16 mouse cellular contexts compared by ENCODE assay signal in the genomic region with DNA sequence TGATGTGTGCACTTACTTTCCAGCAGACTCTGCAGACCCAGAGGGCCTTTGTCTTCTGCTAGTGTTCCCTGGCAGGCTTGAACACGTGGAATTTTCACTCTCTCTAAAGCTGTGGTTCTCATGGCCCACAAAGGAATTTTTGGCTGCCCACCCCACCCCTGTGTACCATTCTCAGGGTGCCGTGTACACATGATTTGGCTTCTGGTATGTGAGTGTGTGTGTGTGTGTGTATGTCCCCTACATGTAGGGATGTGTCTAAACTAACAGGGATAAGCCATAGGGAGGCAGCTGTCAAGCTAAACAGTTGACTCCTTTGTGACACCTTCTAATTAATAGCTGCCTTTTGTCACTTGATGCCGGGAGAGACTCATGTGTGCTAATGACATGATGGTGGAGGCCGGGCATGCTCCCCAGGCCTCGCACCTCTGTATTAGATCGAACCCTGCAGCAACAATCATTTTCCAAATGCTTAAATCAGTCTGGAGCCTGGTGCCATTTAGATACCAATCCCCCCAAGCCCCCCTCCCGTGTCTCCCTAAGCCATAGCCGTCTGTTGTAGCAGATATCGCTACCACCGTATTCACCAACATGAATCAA. TPM values are rescaled to one million over a fixed set of nuclear protein-coding genes. Genes with fewer than 3 reads are reported as not detected.
DNase-seq lines count a peak whose midpoint lies in the region; ATAC-seq lines count a peak whose summit lies in the region.
"Had no signal": no experiment of that assay in that cellular context is flagged by ENCODE, and none has a peak within 500 bp of the region (broad histone marks: within the 10 kb centered on the region; RNA-seq: fewer than 3 reads in every experiment).

No protein-coding gene starts in this region.

- peaks cover 10% of the 10 kb centered on the region for H3K4me1 ChIP-seq in neural tube, embryonic 11.5 days (ENCODE audit: control insufficient read depth, insufficient read depth, low read length)
- H3K4me1 ChIP-seq in hindbrain, embryonic 10.5 days (replicated peaks): peaks cover 56% of the 10 kb centered on the region
- peaks cover 26% of the 10 kb centered on the region for H3K4me1 ChIP-seq in midbrain, embryonic 12.5 days
- H3K4me1 ChIP-seq: lung, embryonic 15.5 days had no signal

- no peak overlapping the region for H3K9ac ChIP-seq in neural tube, embryonic 11.5 days (ENCODE audit: low read length)
- H3K9ac ChIP-seq in midbrain, embryonic 12.5 days (replicated peaks): no peak overlapping the region
- H3K9ac ChIP-seq: lung, embryonic 15.5 days had no signal

- H3K4me3 ChIP-seq in neural tube, embryonic 11.5 days (ENCODE audit: low read depth, low read length): no peak overlapping the region
- no peak overlapping the region for H3K4me3 ChIP-seq in hindbrain, embryonic 10.5 days
- H3K4me3 ChIP-seq in midbrain, embryonic 12.5 days: no peak overlapping the region
- H3K4me3 ChIP-seq: lung, embryonic 15.5 days had no signal

- peak; percentile 27 for DNase-seq in neural tube, embryonic 11.5 days (ENCODE audit: low spot score)
- DNase-seq in neural tube, embryonic 10.5 days (ENCODE audit: extremely low spot score, low spot score): no peak
- DNase-seq in hindbrain, embryonic 10.5 days (ENCODE audit: low spot score): no peak
- no peak for DNase-seq in layer of hippocampus, postnatal 25 days (ENCODE audit: extremely low spot score in 1 of 2, low spot score in 1 of 2)
- no peak for DNase-seq in frontal cortex, postnatal 14 days (ENCODE audit: low spot score in 2 of 2)
- DNase-seq: B cell, adult 2 months; cerebellum, adult 18-20 months; heart, postnatal 10 days; kidney, postnatal 4 days; thymus, adult 2 months had no signal

- no peaks in the 10 kb centered on the region for H3K9me3 ChIP-seq in neural tube, embryonic 11.5 days (ENCODE audit: control insufficient read depth, low read length)
- no peaks in the 10 kb centered on the region for H3K9me3 ChIP-seq in hindbrain, embryonic 10.5 days
- no peaks in the 10 kb centered on the region for H3K9me3 ChIP-seq in midbrain, embryonic 12.5 days
- H3K9me3 ChIP-seq: lung, embryonic 15.5 days had no signal

- peak overlapping the region; percentile 39 for H3K27ac ChIP-seq in neural tube, embryonic 11.5 days (ENCODE audit: low read depth, low read length)
- peak overlapping the region; percentile 76 for H3K27ac ChIP-seq in hindbrain, embryonic 10.5 days
- peak overlapping the region; percentile 59 for H3K27ac ChIP-seq in midbrain, embryonic 12.5 days (replicated peaks)

- no peaks in the 10 kb centered on the region for H3K36me3 ChIP-seq in neural tube, embryonic 11.5 days (ENCODE audit: control insufficient read depth, insufficient read depth, low read length)
- no peaks in the 10 kb centered on the region for H3K36me3 ChIP-seq in hindbrain, embryonic 10.5 days
- no peaks in the 10 kb centered on the region for H3K36me3 ChIP-seq in midbrain, embryonic 12.5 days
- H3K36me3 ChIP-seq: lung, embryonic 15.5 days had no signal

- H3K27me3 ChIP-seq in neural tube, embryonic 11.5 days (ENCODE audit: control insufficient read depth, insufficient read depth, low read length): no peaks in the 10 kb centered on the region
- peaks cover 19% of the 10 kb centered on the region for H3K27me3 ChIP-seq in hindbrain, embryonic 10.5 days (ENCODE audit: insufficient read depth, poor library complexity, severe bottlenecking)
- H3K27me3 ChIP-seq in midbrain, embryonic 12.5 days: no peaks in the 10 kb centered on the region
- H3K27me3 ChIP-seq: lung, embryonic 15.5 days had no signal

- no peak overlapping the region for H3K4me2 ChIP-seq in neural tube, embryonic 11.5 days (ENCODE audit: low read depth)
- no peak overlapping the region for H3K4me2 ChIP-seq in midbrain, embryonic 12.5 days (replicated peaks)
- H3K4me2 ChIP-seq: lung, embryonic 15.5 days had no signal

- ATAC-seq in neural tube, embryonic 11.5 days (ENCODE audit: insufficient read depth, low FRiP score, low TSS enrichment): no peak
- peak; percentile 71 for ATAC-seq in midbrain, embryonic 12.5 days (ENCODE audit: low FRiP score, low read depth)
- no peak for ATAC-seq in granulocyte monocyte progenitor cell, adult 5-6 weeks (replicated peaks; ENCODE audit: poor library complexity, severe bottlenecking)
- no peak for ATAC-seq in erythroid progenitor cell, adult 5-6 weeks (replicated peaks; ENCODE audit: low FRiP score, poor library complexity, severe bottlenecking)
- ATAC-seq: intestine, postnatal 0 days had no signal

- 40% methylated on average over 10 of the region's 10 CpGs for WGBS in neural tube, embryonic 11.5 days
- 53% methylated on average over 10 of the region's 10 CpGs for WGBS in hindbrain, embryonic 10.5 days
- 37% methylated on average over 10 of the region's 10 CpGs for WGBS in midbrain, embryonic 12.5 days

RNA-seq across cellular contexts. Expression of gene Glp1r, which starts 41.5 kb away (rescaled TPM):
- polyA plus RNA-seq in neural tube, embryonic 11.5 days (2014; fragmentation: Nextera tagmentation; extraction: Ambion mirVana): 0.07 and 0.08 TPM in 2 replicates
- 0.05 and 0.09 TPM in 2 replicates for polyA plus RNA-seq in hindbrain, embryonic 10.5 days (2016; fragmentation: Nextera tagmentation; extraction: Ambion mirVana)
- polyA plus RNA-seq in midbrain, embryonic 12.5 days (2016; fragmentation: Nextera tagmentation; extraction: Ambion mirVana): 0.09 and 0.10 TPM in 2 replicates
- not detected in 2 replicates for total RNA-seq in granulocyte monocyte progenitor cell, adult 5-6 weeks (2014; fragmentation: Nextera tagmentation)
- total RNA-seq in granulocyte monocyte progenitor cell, adult 5-6 weeks (2017): not detected in 2 replicates
- total RNA-seq in erythroid progenitor cell, adult 5-6 weeks (2015; ENCODE audit: low replicate concordance): not detected in 2 replicates
- total RNA-seq in erythroid progenitor cell, adult 5-6 weeks (2017; ENCODE audit: low replicate concordance): not detected in 2 replicates
- total RNA-seq in layer of hippocampus, postnatal 25 days (2021): 1 to 10 TPM; 2.5 to 2.7 TPM
- total RNA-seq: megakaryocyte-erythroid progenitor cell, adult 5-6 weeks had no signal
